Mouse (Mus musculus): ENCODE measurements around the gene Arhgap21. TPM values are rescaled to one million over a fixed set of nuclear protein-coding genes. Genes with fewer than 3 reads are reported as not detected.

Gene Arhgap21
- polyA plus RNA-seq, 1 experiment from 2014 or later = 27.4 TPM

GRCm38 (mm10) chr2:20907291-20907690 is 61.4 kb downstream of the Arhgap21 start:
- Histone ChIP-seq H3K4me3 (ENCODE audit: control insufficient read depth in 1 of 2, insufficient read depth in 1 of 2, low read depth in 1 of 2, low read length in 2 of 2) (no peak overlapping the region), H3K27me3 (ENCODE audit: control insufficient read depth, insufficient read depth, low read length) (no peaks in the 10 kb centered on the region), H3K9me3 (ENCODE audit: control insufficient read depth, low read length) (no peaks in the 10 kb centered on the region), H3K4me2 (ENCODE audit: low read length) (peak overlapping the region; percentile 19; the same call in 1 of the 2 replicates), H3K27ac (replicated peaks in 1 of 2; ENCODE audit: control insufficient read depth in 1 of 2, insufficient read depth in 1 of 2, low read depth in 2 of 2, low read length in 2 of 2) (peak overlapping the region; percentile 87 to 88), H3K9ac (ENCODE audit: low read length) (no peak overlapping the region), H3K4me1 (ENCODE audit: control insufficient read depth in 2 of 2, insufficient read depth in 2 of 2, low read length in 2 of 2) (peaks cover 15 to 49% of the 10 kb centered on the region in 2 experiments), H3K36me3 (ENCODE audit: control insufficient read depth, insufficient read depth, low read length) (peaks cover 17% of the 10 kb centered on the region)
- WGBS = 27% methylated on average over 3 of the region's 3 CpGs
- peak; percentile 41; the same call in 1 of the 2 replicates for ATAC-seq (ENCODE audit: insufficient number of reproducible peaks, insufficient read depth, low FRiP score, low read depth)

DNA sequence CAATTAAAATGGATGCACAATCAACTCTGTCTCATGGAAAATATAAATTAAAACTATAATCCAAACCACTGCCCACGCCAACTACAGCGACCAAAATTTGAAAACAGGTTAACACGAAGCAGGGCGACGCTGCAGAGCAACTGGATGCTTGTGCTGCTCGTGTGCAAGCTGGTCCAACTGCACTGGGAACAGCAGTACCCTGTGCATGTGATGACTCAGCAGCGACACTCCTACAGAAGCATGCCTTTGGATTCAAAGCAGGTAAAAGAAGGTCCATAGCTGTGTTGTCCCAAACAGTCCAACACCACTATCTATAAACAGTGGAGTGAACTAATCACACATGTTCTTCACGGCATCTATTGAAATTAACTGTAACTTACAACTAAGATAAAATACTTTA is 63.3 kb downstream of the Arhgap21 start:
- Histone ChIP-seq H3K9me3 (ENCODE audit: control insufficient read depth, low read length) (no peaks in the 10 kb centered on the region), H3K27me3 (ENCODE audit: control insufficient read depth, insufficient read depth, low read length) (no peaks in the 10 kb centered on the region), H3K4me2 (ENCODE audit: low read length) (no peak overlapping the region), H3K27ac (replicated peaks in 1 of 2; ENCODE audit: control insufficient read depth in 1 of 2, insufficient read depth in 1 of 2, low read depth in 2 of 2, low read length in 2 of 2) (no peak overlapping the region), H3K4me3 (ENCODE audit: control insufficient read depth in 1 of 2, insufficient read depth in 1 of 2, low read depth in 1 of 2, low read length in 2 of 2) (no peak overlapping the region), H3K36me3 (ENCODE audit: control insufficient read depth, insufficient read depth, low read length) (0 out of 2 replicates have a peak, but pooled peaks cover under 1% of the 10 kb centered on the region), H3K9ac (ENCODE audit: low read length) (no peak overlapping the region), H3K4me1 (ENCODE audit: control insufficient read depth in 2 of 2, insufficient read depth in 2 of 2, low read length in 2 of 2) (peaks cover 15 to 48% of the 10 kb centered on the region in 2 experiments)
- ATAC-seq (ENCODE audit: insufficient number of reproducible peaks, insufficient read depth, low FRiP score, low read depth) = no peak
- 85% methylated on average over 8 of the region's 8 CpGs for WGBS

GRCm38 (mm10) chr2:20902981-20903645 is 65.6 kb downstream of the Arhgap21 start:
- no peaks in the 10 kb centered on the region for H3K27me3 ChIP-seq (ENCODE audit: control insufficient read depth, insufficient read depth, low read length)
- no peaks in the 10 kb centered on the region for H3K36me3 ChIP-seq (ENCODE audit: control insufficient read depth, insufficient read depth, low read length)
- H3K9me3 ChIP-seq (ENCODE audit: control insufficient read depth, low read length) = no peaks in the 10 kb centered on the region
- H3K9ac ChIP-seq (ENCODE audit: low read length) = no peak overlapping the region
- no peak overlapping the region for H3K4me2 ChIP-seq (ENCODE audit: low read length)
- H3K4me3 ChIP-seq (ENCODE audit: control insufficient read depth in 1 of 2, insufficient read depth in 1 of 2, low read depth in 1 of 2, low read length in 2 of 2) = no peak overlapping the region
- H3K27ac ChIP-seq (replicated peaks in 1 of 2; ENCODE audit: control insufficient read depth in 1 of 2, insufficient read depth in 1 of 2, low read depth in 2 of 2, low read length in 2 of 2) = 0 out of 4 replicates have a peak overlapping the region, but pooled peaks of 1 of the 2 experiments have one; percentile 12
- WGBS = 54% methylated on average over 11 of the region's 11 CpGs
- H3K4me1 ChIP-seq (ENCODE audit: control insufficient read depth in 2 of 2, insufficient read depth in 2 of 2, low read length in 2 of 2) = peaks cover 8 to 36% of the 10 kb centered on the region in 2 experiments
- no peak for ATAC-seq (ENCODE audit: insufficient number of reproducible peaks, insufficient read depth, low FRiP score, low read depth)

DNA sequence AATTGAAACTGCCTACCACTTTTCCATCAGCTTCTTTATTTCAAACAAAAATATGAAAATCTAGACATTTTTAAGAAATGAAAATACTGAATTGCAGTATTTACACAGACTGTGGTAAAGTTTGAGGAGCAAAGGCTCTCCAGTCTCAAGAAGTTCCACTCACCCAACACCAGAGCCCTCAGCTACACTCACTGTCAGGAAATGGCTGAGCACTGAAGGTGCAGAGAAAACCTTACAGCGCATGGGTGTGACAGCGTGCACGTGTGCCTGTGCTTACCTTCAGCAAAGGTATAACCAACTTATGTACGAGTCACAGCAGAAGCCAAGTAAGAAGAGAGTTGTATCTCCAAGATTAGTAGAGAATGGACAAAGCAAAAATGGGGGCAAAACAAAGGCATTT is 66.8 kb downstream of the Arhgap21 start:
- no peak overlapping the region for H3K27ac ChIP-seq (replicated peaks in 1 of 2; ENCODE audit: control insufficient read depth in 1 of 2, insufficient read depth in 1 of 2, low read depth in 2 of 2, low read length in 2 of 2)
- H3K9me3 ChIP-seq (ENCODE audit: control insufficient read depth, low read length) = no peaks in the 10 kb centered on the region
- no peak overlapping the region for H3K9ac ChIP-seq (ENCODE audit: low read length)
- 85% methylated on average over 4 of the region's 4 CpGs for WGBS
- H3K4me3 ChIP-seq (ENCODE audit: control insufficient read depth in 1 of 2, insufficient read depth in 1 of 2, low read depth in 1 of 2, low read length in 2 of 2) = no peak overlapping the region
- H3K4me1 ChIP-seq (ENCODE audit: control insufficient read depth in 2 of 2, insufficient read depth in 2 of 2, low read length in 2 of 2) = peaks cover 7 to 25% of the 10 kb centered on the region in 2 experiments
- no peaks in the 10 kb centered on the region for H3K36me3 ChIP-seq (ENCODE audit: control insufficient read depth, insufficient read depth, low read length)
- no peak for ATAC-seq (ENCODE audit: insufficient number of reproducible peaks, insufficient read depth, low FRiP score, low read depth)
- no peaks in the 10 kb centered on the region for H3K27me3 ChIP-seq (ENCODE audit: control insufficient read depth, insufficient read depth, low read length)
- H3K4me2 ChIP-seq (ENCODE audit: low read length) = no peak overlapping the region

DNA sequence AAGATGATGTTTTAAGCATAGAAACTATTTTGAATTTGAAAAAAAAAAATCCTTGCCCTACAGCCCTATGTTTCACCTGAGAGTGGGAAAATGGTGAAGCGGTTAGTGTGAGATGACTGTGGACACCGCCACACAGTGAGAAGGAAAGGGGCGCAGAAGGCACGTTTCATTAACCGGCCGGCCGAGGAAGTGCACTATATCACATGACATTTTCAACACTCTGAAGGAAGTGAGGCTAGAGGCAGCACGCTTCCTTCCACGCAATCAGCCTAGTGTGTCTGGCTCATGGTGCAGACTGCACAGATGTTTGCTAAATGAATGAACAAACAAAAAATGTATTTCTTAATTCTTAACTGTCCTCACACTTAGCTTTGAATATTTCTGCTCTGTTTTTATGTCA is 69.4 kb downstream of the Arhgap21 start:
- Histone ChIP-seq H3K27ac (replicated peaks in 1 of 2; ENCODE audit: control insufficient read depth in 1 of 2, insufficient read depth in 1 of 2, low read depth in 2 of 2, low read length in 2 of 2) (peak overlapping the region in 1 of 2 experiments; percentile 21; a peak in 1 of 4 replicates), H3K9me3 (ENCODE audit: control insufficient read depth, low read length) (no peaks in the 10 kb centered on the region), H3K9ac (ENCODE audit: low read length) (0 out of 2 replicates have a peak overlapping the region, but pooled peaks have one; percentile 34), H3K4me1 (ENCODE audit: control insufficient read depth in 2 of 2, insufficient read depth in 2 of 2, low read length in 2 of 2) (peaks cover 5 to 28% of the 10 kb centered on the region in 2 experiments), H3K4me2 (ENCODE audit: low read length) (peak overlapping the region; percentile 53), H3K36me3 (ENCODE audit: control insufficient read depth, insufficient read depth, low read length) (0 out of 2 replicates have a peak, but pooled peaks cover 3% of the 10 kb centered on the region), H3K4me3 (ENCODE audit: control insufficient read depth in 1 of 2, insufficient read depth in 1 of 2, low read depth in 1 of 2, low read length in 2 of 2) (0 out of 4 replicates have a peak overlapping the region, but pooled peaks of 1 of the 2 experiments have one; percentile 6), H3K27me3 (ENCODE audit: control insufficient read depth, insufficient read depth, low read length) (no peaks in the 10 kb centered on the region)
- peak; percentile 62; the same call in 1 of the 2 replicates for ATAC-seq (ENCODE audit: insufficient number of reproducible peaks, insufficient read depth, low FRiP score, low read depth)
- WGBS = 21% methylated on average over 9 of the region's 9 CpGs

DNA sequence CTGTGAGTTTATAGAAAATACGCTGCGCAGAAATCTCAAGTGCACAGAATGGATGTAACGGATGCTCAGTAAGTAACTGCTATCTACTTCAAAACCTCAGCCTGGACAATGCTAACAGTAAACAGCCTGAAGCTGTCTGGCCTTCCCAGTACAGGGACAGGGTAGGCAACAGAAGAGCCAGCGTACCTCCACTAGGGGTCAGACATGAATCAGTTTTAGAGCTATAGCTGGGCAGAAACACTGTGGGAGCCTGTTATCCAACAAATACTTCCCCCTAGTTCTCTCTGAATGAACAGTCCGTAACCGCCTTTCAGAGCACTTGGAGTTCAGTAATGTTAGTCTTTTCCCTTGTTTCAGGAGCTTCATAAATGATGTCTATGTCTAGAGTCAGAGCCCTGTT is 70.0 kb downstream of the Arhgap21 start:
- Histone ChIP-seq H3K27me3 (ENCODE audit: control insufficient read depth, insufficient read depth, low read length) (no peaks in the 10 kb centered on the region), H3K9ac (ENCODE audit: low read length) (no peak overlapping the region), H3K36me3 (ENCODE audit: control insufficient read depth, insufficient read depth, low read length) (0 out of 2 replicates have a peak, but pooled peaks cover 3% of the 10 kb centered on the region), H3K4me3 (ENCODE audit: control insufficient read depth in 1 of 2, insufficient read depth in 1 of 2, low read depth in 1 of 2, low read length in 2 of 2) (peak overlapping the region in 1 of 2 experiments; percentile 6; a peak in 1 of 4 replicates), H3K4me2 (ENCODE audit: low read length) (peak overlapping the region; percentile 53), H3K4me1 (ENCODE audit: control insufficient read depth in 2 of 2, insufficient read depth in 2 of 2, low read length in 2 of 2) (peaks cover 8 to 30% of the 10 kb centered on the region in 2 experiments), H3K9me3 (ENCODE audit: control insufficient read depth, low read length) (no peaks in the 10 kb centered on the region), H3K27ac (replicated peaks in 1 of 2; ENCODE audit: control insufficient read depth in 1 of 2, insufficient read depth in 1 of 2, low read depth in 2 of 2, low read length in 2 of 2) (peak overlapping the region in 1 of 2 experiments; percentile 21; a peak in 1 of 4 replicates)
- peak; percentile 88 for ATAC-seq (ENCODE audit: insufficient number of reproducible peaks, insufficient read depth, low FRiP score, low read depth)
- 31% methylated on average over 6 of the region's 6 CpGs for WGBS

- Histone ChIP-seq H3K36me3 (ENCODE audit: control insufficient read depth, insufficient read depth, low read length) (0 out of 2 replicates have a peak, but pooled peaks cover 9% of the 10 kb centered on the region), H3K4me1 (ENCODE audit: control insufficient read depth in 2 of 2, insufficient read depth in 2 of 2, low read length in 2 of 2) (peaks cover 6 to 22% of the 10 kb centered on the region in 2 experiments), H3K4me2 (ENCODE audit: low read length) (no peak overlapping the region), H3K9ac (ENCODE audit: low read length) (no peak overlapping the region), H3K27ac (replicated peaks in 1 of 2; ENCODE audit: control insufficient read depth in 1 of 2, insufficient read depth in 1 of 2, low read depth in 2 of 2, low read length in 2 of 2) (peak overlapping the region in 1 of 2 experiments; percentile 26; a peak in 1 of 4 replicates), H3K4me3 (ENCODE audit: control insufficient read depth in 1 of 2, insufficient read depth in 1 of 2, low read depth in 1 of 2, low read length in 2 of 2) (no peak overlapping the region), H3K9me3 (ENCODE audit: control insufficient read depth, low read length) (no peaks in the 10 kb centered on the region), H3K27me3 (ENCODE audit: control insufficient read depth, insufficient read depth, low read length) (no peaks in the 10 kb centered on the region)
- ATAC-seq (ENCODE audit: insufficient number of reproducible peaks, insufficient read depth, low FRiP score, low read depth) = no peak
- WGBS = 66% methylated on average over 5 of the region's 5 CpGs
Observed at GRCm38 (mm10) chr2:20896446-20896845, 72.2 kb downstream of the Arhgap21 start.

Data from heart, embryonic 14.5 days (tissue).